Mouse (Mus musculus): ENCODE data around the gene C2cd2l. TPM values are rescaled to one million over a fixed set of nuclear protein-coding genes. Genes with fewer than 3 reads are reported as not detected.
"Not testable (repeated sequence)": the region's sequence is repeated elsewhere in the genome, so short reads cannot be mapped to it uniquely, and the experiment has no call there.

Gene C2cd2l
- polyA plus RNA-seq, 1 experiment from 2014 or later: 7.5 TPM

GRCm38 (mm10) chr9:44341487-44341886 is 21.4 kb upstream of the C2cd2l start:
- no peak overlapping the region for H3K4me2 ChIP-seq (replicated peaks; ENCODE audit: low read depth)
- H3K27me3 ChIP-seq (ENCODE audit: control insufficient read depth, insufficient read depth, low read length): no peaks in the 10 kb centered on the region
- 90% methylated on average over 5 of the region's 5 CpGs for WGBS
- DNase-seq (ENCODE audit: low spot score) (no peak), ATAC-seq (ENCODE audit: low FRiP score, low TSS enrichment) (no peak)
- H3K27ac ChIP-seq (replicated peaks): no peak overlapping the region
- H3K4me1 ChIP-seq (replicated peaks; ENCODE audit: control insufficient read depth, insufficient read depth): 0 out of 2 replicates have a peak, but pooled peaks cover 2% of the 10 kb centered on the region
- TF ChIP-seq EP300 (optimal IDR thresholded peaks at IDR 0.05) (no peak), CTCF (IDR thresholded peaks at IDR 0.05; ENCODE audit: low read depth) (no peak)
- no peaks in the 10 kb centered on the region for H3K9me3 ChIP-seq (ENCODE audit: control insufficient read depth, low read length)
- H3K4me3 ChIP-seq (ENCODE audit: low read depth, low read length): no peak overlapping the region
- peaks cover 11% of the 10 kb centered on the region; the same call in 1 of the 2 replicates for H3K36me3 ChIP-seq (ENCODE audit: control insufficient read depth, insufficient read depth, low read length)
- no peak overlapping the region for H3K9ac ChIP-seq (ENCODE audit: low read length)

- TF ChIP-seq EP300 (optimal IDR thresholded peaks at IDR 0.05) (no peak), CTCF (IDR thresholded peaks at IDR 0.05; ENCODE audit: low read depth) (peak; percentile 40)
- H3K4me3 ChIP-seq (ENCODE audit: low read depth, low read length): no peak overlapping the region
- H3K4me2 ChIP-seq (replicated peaks; ENCODE audit: low read depth): no peak overlapping the region
- H3K4me1 ChIP-seq (replicated peaks; ENCODE audit: control insufficient read depth, insufficient read depth): 0 out of 2 replicates have a peak, but pooled peaks cover 2% of the 10 kb centered on the region
- no peak overlapping the region for H3K9ac ChIP-seq (ENCODE audit: low read length)
- H3K27me3 ChIP-seq (ENCODE audit: control insufficient read depth, insufficient read depth, low read length): no peaks in the 10 kb centered on the region
- no peaks in the 10 kb centered on the region for H3K9me3 ChIP-seq (ENCODE audit: control insufficient read depth, low read length)
- peaks cover 11% of the 10 kb centered on the region; the same call in 1 of the 2 replicates for H3K36me3 ChIP-seq (ENCODE audit: control insufficient read depth, insufficient read depth, low read length)
- no peak for ATAC-seq (ENCODE audit: low FRiP score, low TSS enrichment)
- no peak overlapping the region for H3K27ac ChIP-seq (replicated peaks)
- DNase-seq (ENCODE audit: low spot score): no peak
- 76% methylated on average over 5 of the region's 5 CpGs for WGBS
These were observed 18.5 kb upstream of the C2cd2l start for GRCm38 (mm10) chr9:44338574-44338973.

DNA sequence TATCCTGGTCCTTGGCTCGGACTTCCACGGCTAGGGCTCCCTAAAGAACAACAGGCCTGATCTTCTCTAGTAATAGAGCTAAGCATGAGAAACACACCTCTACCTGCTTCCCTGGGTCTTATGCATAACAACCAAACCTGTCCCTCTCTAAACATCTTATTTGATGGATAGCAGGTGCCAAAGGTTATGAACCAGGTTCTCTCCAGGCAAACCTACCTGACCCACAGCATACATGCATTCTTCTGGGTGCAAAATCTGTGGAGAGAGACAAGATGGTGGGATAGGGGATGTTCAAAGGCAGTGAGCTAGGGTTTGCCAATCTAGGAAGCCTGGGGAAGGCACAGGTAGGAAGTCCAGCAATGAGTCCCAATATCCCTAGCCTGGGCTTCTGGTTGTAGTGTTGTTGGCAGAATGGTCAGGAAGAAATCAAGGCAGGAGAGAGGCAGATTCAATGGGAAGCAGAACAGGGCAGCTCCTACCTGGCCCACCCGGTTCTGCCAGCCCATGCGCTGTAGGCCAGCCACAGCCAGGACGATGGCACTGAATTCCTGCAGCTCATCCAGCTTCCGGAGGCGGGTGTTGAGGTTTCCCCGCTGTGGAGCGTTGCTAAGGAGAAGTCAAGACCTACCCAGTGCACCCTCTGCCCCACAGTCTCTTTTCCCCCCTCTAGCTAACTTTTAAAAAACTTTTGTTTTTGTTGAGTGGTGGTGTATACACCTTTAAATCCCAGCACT is 17.5 kb upstream of the C2cd2l start:
- H3K4me2 ChIP-seq (replicated peaks; ENCODE audit: low read depth): peak overlapping the region; percentile 94; the same call in 1 of the 2 replicates
- WGBS: 59% methylated on average over 9 of the region's 9 CpGs
- H3K27ac ChIP-seq (replicated peaks): peak overlapping the region; percentile 35; the same call in 1 of the 2 replicates
- H3K4me1 ChIP-seq (replicated peaks; ENCODE audit: control insufficient read depth, insufficient read depth): 0 out of 2 replicates have a peak, but pooled peaks cover 2% of the 10 kb centered on the region
- no peaks in the 10 kb centered on the region for H3K27me3 ChIP-seq (ENCODE audit: control insufficient read depth, insufficient read depth, low read length)
- ATAC-seq (ENCODE audit: low FRiP score, low TSS enrichment) (no peak), DNase-seq (ENCODE audit: low spot score) (no peak)
- H3K9me3 ChIP-seq (ENCODE audit: control insufficient read depth, low read length): no peaks in the 10 kb centered on the region
- peak overlapping the region; percentile 8; the same call in 1 of the 2 replicates for H3K9ac ChIP-seq (ENCODE audit: low read length)
- TF ChIP-seq EP300 (optimal IDR thresholded peaks at IDR 0.05) (no peak), CTCF (IDR thresholded peaks at IDR 0.05; ENCODE audit: low read depth) (no peak)
- no peak overlapping the region for H3K4me3 ChIP-seq (ENCODE audit: low read depth, low read length)
- H3K36me3 ChIP-seq (ENCODE audit: control insufficient read depth, insufficient read depth, low read length): peaks cover 21% of the 10 kb centered on the region; the same call in 1 of the 2 replicates

DNA sequence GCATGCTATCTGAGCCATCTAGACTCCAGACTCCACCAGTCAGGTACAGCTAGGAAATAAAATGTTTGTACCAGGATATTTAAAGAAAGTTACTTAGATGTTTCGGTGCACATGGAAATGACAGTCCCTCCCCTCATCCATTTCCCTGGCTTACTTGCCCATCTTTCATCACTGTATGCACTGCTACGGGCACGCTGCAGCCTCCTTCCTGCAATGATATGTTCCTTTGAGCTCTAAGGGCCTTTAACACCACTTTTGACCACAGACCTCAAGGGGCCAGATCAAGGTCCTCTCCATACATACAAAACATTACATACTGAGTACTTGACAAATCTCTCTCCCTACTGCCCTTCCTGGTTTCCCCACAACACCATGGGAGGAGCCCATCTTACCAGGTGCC is 16.9 kb upstream of the C2cd2l start:
- Histone ChIP-seq H3K27ac (replicated peaks) (peak overlapping the region; percentile 35; the same call in 1 of the 2 replicates), H3K27me3 (ENCODE audit: control insufficient read depth, insufficient read depth, low read length) (no peaks in the 10 kb centered on the region), H3K36me3 (ENCODE audit: control insufficient read depth, insufficient read depth, low read length) (peaks cover 24% of the 10 kb centered on the region; the same call in 1 of the 2 replicates), H3K4me1 (replicated peaks; ENCODE audit: control insufficient read depth, insufficient read depth) (no peaks in the 10 kb centered on the region), H3K4me3 (ENCODE audit: low read depth, low read length) (0 out of 2 replicates have a peak overlapping the region, but pooled peaks have one; percentile 78), H3K4me2 (replicated peaks; ENCODE audit: low read depth) (peak overlapping the region; percentile 94), H3K9ac (ENCODE audit: low read length) (peak overlapping the region; percentile 23; the same call in 1 of the 2 replicates), H3K9me3 (ENCODE audit: control insufficient read depth, low read length) (no peaks in the 10 kb centered on the region)
- WGBS: 55% methylated on average over 3 of the region's 3 CpGs
- DNase-seq (ENCODE audit: low spot score): no peak
- TF ChIP-seq CTCF (IDR thresholded peaks at IDR 0.05; ENCODE audit: low read depth) (no peak), EP300 (optimal IDR thresholded peaks at IDR 0.05) (no peak)
- no peak for ATAC-seq (ENCODE audit: low FRiP score, low TSS enrichment)

- peak overlapping the region; percentile 23; the same call in 1 of the 2 replicates for H3K9ac ChIP-seq (ENCODE audit: low read length)
These were observed 16.4 kb upstream of the C2cd2l start for GRCm38 (mm10) chr9:44336513-44336912.

GRCm38 (mm10) chr9:44336093-44336406 is 16.0 kb upstream of the C2cd2l start:
- DNase-seq (ENCODE audit: low spot score): no peak
- 2% methylated on average over 5 of the region's 5 CpGs for WGBS
- Histone ChIP-seq H3K9ac (ENCODE audit: low read length) (peak overlapping the region; percentile 91), H3K27me3 (ENCODE audit: control insufficient read depth, insufficient read depth, low read length) (no peaks in the 10 kb centered on the region), H3K9me3 (ENCODE audit: control insufficient read depth, low read length) (no peaks in the 10 kb centered on the region), H3K36me3 (ENCODE audit: control insufficient read depth, insufficient read depth, low read length) (peaks cover 24% of the 10 kb centered on the region; the same call in 1 of the 2 replicates), H3K4me3 (ENCODE audit: low read depth, low read length) (peak overlapping the region; percentile 78), H3K27ac (replicated peaks) (no peak overlapping the region), H3K4me1 (replicated peaks; ENCODE audit: control insufficient read depth, insufficient read depth) (no peaks in the 10 kb centered on the region), H3K4me2 (replicated peaks; ENCODE audit: low read depth) (peak overlapping the region; percentile 94)
- TF ChIP-seq EP300 (optimal IDR thresholded peaks at IDR 0.05): no peak
- TF ChIP-seq CTCF (IDR thresholded peaks at IDR 0.05; ENCODE audit: low read depth): no peak
- no peak for ATAC-seq (ENCODE audit: low FRiP score, low TSS enrichment)

More at GRCm38 (mm10) chr9:44336513-44336912, 16.4 kb upstream of the C2cd2l start:
- Histone ChIP-seq H3K4me2 (replicated peaks; ENCODE audit: low read depth) (peak overlapping the region; percentile 94), H3K4me3 (ENCODE audit: low read depth, low read length) (peak overlapping the region; percentile 78), H3K36me3 (ENCODE audit: control insufficient read depth, insufficient read depth, low read length) (peaks cover 27% of the 10 kb centered on the region; the same call in 1 of the 2 replicates)
- not testable (repeated sequence) for H3K27me3 ChIP-seq (ENCODE audit: control insufficient read depth, insufficient read depth, low read length); DNase-seq (ENCODE audit: low spot score); H3K27ac ChIP-seq (replicated peaks); H3K4me1 ChIP-seq (replicated peaks; ENCODE audit: control insufficient read depth, insufficient read depth); H3K9me3 ChIP-seq (ENCODE audit: control insufficient read depth, low read length); ATAC-seq (ENCODE audit: low FRiP score, low TSS enrichment)
- WGBS: 33% methylated on average over 4 of the region's 4 CpGs

Measured in stomach, postnatal 0 days (tissue).